Mouse (Mus musculus): Measurements from ENCODE around the gene Ppp1ca.

GRCm38 (mm10) chr19:4196048-4196447 is 4.2 kb downstream of the Ppp1ca start:
- TF ChIP-seq CTCF (IDR thresholded peaks at IDR 0.05; ENCODE audit: insufficient read depth, low read length) = no peak
- TF ChIP-seq POLR2A (IDR thresholded peaks at IDR 0.05; ENCODE audit: borderline replicate concordance, extremely low read depth, low read depth, low read length) = no peak
